Mouse (Mus musculus) forebrain, embryonic 13.5 days (tissue): ENCODE results near the gene Mau2. TPM values are rescaled to one million over a fixed set of nuclear protein-coding genes. Genes with fewer than 3 reads are reported as not detected.
"Not testable (repeated sequence)": the region's sequence is repeated elsewhere in the genome, so short reads cannot be mapped to it uniquely, and the experiment has no call there.

Experiments used
- ATAC-seq: fragments of 200-750 bp; cut with Nextera tagmentation; 2 replicates; pipeline ENCODE4 v1.8.0; 2017
- H3K27ac ChIP-seq: fragments of 300-500 bp; sonication (generic); 2 replicates; pipeline ENCODE4 v1.5.1; 2015; ENCODE audit warnings: inconsistent platforms, mild to moderate bottlenecking, moderate library complexity
- H3K27me3 ChIP-seq: fragments of 300-500 bp; sonication (generic); 2 replicates; pipeline ENCODE4 v1.6.1; 2015; ENCODE audit warnings: mild to moderate bottlenecking, inconsistent platforms
- H3K36me3 ChIP-seq: fragments of 300-500 bp; sonication (generic); 2 replicates; pipeline ENCODE4 v1.6.1; 2015; ENCODE audit warnings: mild to moderate bottlenecking, inconsistent platforms; ENCODE audit not compliant: poor library complexity, severe bottlenecking
- H3K4me1 ChIP-seq: fragments of 300-500 bp; sonication (generic); 2 replicates; pipeline ENCODE4 v1.6.1; 2015; ENCODE audit warnings: inconsistent platforms
- H3K4me2 ChIP-seq: fragments of 300-500 bp; sonication (generic); 2 replicates; pipeline ENCODE4 v1.6.1; 2015; ENCODE audit warnings: inconsistent platforms, mild to moderate bottlenecking, moderate library complexity
- H3K4me3 ChIP-seq: fragments of 300-500 bp; sonication (generic); 2 replicates; pipeline ENCODE4 v1.5.1; 2015; ENCODE audit warnings: mild to moderate bottlenecking, inconsistent platforms
- H3K9ac ChIP-seq: fragments of 300-500 bp; sonication (generic); 2 replicates; pipeline ENCODE4 v1.6.1; 2015; ENCODE audit warnings: mild to moderate bottlenecking, inconsistent platforms
- H3K9me3 ChIP-seq: fragments of 300-500 bp; sonication (generic); replicated peaks from 2 replicates; pipeline ENCODE4 v1.6.1; 2016; ENCODE audit warnings: inconsistent platforms
- WGBS: fragments of 180-500 bp; shearing (Covaris S2); methylation state at CpG from one replicate; pipeline ENCODE4 v1.1.7; 2015; 5-methylcytosine and 5-hydroxymethylcytosine counted together
- polyA plus RNA-seq: library from polyadenylated mRNA; unstranded; fragments of >200 nt; fragmentation: Nextera tagmentation; extraction: Ambion mirVana; gene quantifications from 2 replicates; pipeline ENCODE4 v1.2.1, GENCODE M21; 2015

Mau2 gene
- polyA plus RNA-seq, 1 experiment from 2014 or later, result 73.0 TPM

DNA sequence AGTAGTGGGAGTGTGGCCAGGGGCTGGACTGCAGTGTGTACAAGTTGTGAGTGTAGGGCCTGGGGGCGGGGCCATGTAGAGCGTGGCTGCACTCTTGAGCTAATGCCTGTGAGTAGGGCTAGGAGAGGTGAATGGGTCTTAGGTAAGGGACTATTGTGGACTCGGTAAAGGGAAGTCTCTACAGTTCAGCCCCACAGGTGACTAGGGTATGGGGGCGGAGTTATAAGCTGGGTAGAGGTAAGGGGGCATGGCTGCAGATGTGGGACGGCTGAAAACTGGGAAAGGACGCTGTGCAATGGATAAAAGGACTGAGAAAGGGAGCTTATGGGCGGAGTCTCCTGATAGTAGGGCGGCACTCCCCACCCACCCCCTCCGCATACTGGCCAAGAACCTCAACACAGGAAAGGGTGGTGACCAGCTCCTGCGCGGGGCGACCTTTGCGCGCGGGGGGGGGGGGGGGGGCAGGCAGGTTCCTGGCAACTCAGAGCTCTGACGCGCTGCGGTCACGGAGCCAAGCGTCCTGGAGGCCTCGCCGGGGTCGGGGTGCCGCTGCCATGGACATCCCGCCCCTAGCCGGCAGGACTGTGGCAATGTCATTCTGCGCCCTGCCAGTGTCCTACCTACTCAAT, 30.0 kb upstream of the Mau2 start, which contains the start of gene Tm6sf2:
Gene Tm6sf2 (plus strand): TSS at position 484 of the 629 bp plus-strand sequence.
- Histone ChIP-seq H3K27ac (no peak within 1 kb of the TSS), H3K4me3 (no peak within 1 kb of the TSS), H3K9ac (no peak within 1 kb of the TSS), H3K4me1 (no peaks in the 10 kb centered on the region), H3K27me3 (no peaks in the 10 kb centered on the region), H3K9me3 (no peaks in the 10 kb centered on the region), H3K4me2 (peak within 1 kb of the TSS; percentile 25; the same call in 1 of the 2 replicates), H3K36me3 (peaks cover 49% of the 10 kb centered on the region)
- peak; percentile 53; the same call in 1 of the 2 replicates for ATAC-seq
- WGBS, result 11% methylated on average over 21 of the region's 27 CpGs

DNA sequence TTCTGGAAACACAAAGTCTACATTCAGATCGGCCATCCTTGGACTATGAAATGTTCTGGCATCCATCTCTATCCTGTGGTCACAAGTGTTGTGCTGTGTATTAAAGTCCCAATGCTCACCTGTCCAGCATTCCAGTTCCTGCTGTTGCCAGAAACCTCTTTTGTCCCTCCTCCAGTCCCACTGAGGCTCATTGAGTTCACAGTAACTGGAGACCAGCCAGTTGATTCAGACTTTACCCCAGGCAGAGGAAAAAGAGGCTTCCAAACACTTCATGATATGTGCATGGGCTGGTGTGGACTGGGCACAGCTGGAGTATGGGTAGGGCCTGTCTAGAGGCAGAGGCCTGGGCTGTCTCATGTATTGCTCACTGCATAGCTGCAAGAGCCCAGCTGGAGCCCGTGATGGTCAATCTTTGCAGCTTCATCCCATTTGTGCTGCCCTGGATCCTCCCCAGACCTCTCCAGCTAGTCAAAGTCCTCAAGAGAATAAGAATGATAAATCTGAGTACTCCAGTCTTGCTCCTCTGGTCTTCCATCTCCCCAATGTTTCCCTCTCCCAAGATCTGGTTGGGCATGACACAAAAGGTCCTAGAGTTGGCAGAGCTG, 29.4 kb upstream of the Mau2 start:
- WGBS, result 94% methylated on average over 2 of the region's 2 CpGs
- Histone ChIP-seq H3K4me1 (no peaks in the 10 kb centered on the region), H3K9me3 (no peaks in the 10 kb centered on the region), H3K36me3 (peaks cover 54% of the 10 kb centered on the region), H3K4me3 (no peak overlapping the region), H3K4me2 (no peak overlapping the region), H3K9ac (no peak overlapping the region), H3K27me3 (no peaks in the 10 kb centered on the region), H3K27ac (no peak overlapping the region)
- ATAC-seq, result no peak

GRCm38 (mm10) chr8:70057721-70058120, 15.2 kb upstream of the Mau2 start:
- no peak overlapping the region for H3K4me3 ChIP-seq
- H3K36me3 ChIP-seq, result peaks cover 97% of the 10 kb centered on the region
- H3K4me1 ChIP-seq, result no peaks in the 10 kb centered on the region
- H3K9me3 ChIP-seq, result no peaks in the 10 kb centered on the region
- H3K9ac ChIP-seq, result no peak overlapping the region
- no peak overlapping the region for H3K4me2 ChIP-seq
- no peaks in the 10 kb centered on the region for H3K27me3 ChIP-seq
- ATAC-seq, result no peak
- H3K27ac ChIP-seq, result no peak overlapping the region
- 74% methylated on average over 1 of the region's 1 CpGs for WGBS

GRCm38 (mm10) chr8:70050434-70050833, 7.9 kb upstream of the Mau2 start:
- not testable (repeated sequence) for H3K4me1 ChIP-seq, H3K9ac ChIP-seq, H3K4me2 ChIP-seq, H3K9me3 ChIP-seq, H3K4me3 ChIP-seq, H3K27ac ChIP-seq, H3K27me3 ChIP-seq, ATAC-seq
- 91% methylated on average over 5 of the region's 5 CpGs for WGBS
- H3K36me3 ChIP-seq, result peaks cover 68% of the 10 kb centered on the region

DNA sequence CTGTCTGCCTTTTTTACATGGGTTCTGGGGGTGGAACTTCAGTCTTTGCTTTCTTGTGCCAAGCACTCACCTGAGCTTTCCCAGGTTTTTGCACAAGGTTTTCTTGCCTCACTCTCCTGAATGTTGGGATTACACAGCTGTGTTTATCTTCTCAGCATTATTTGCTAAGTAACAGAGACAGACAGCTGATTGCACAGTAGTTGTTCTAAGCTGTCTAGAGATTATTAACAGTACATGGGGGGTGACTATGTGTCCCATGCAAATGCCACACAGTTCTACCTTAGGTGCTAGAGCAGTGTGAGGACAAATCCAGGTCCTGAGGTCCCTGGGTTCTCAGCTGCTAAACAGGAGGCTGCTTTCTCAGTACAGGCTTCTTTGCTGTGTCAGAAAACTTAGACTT, 7.1 kb upstream of the Mau2 start:
- no peak overlapping the region for H3K4me3 ChIP-seq
- peaks cover 60% of the 10 kb centered on the region for H3K36me3 ChIP-seq
- ATAC-seq, result no peak
- H3K27ac ChIP-seq, result no peak overlapping the region
- no peaks in the 10 kb centered on the region for H3K4me1 ChIP-seq
- H3K27me3 ChIP-seq, result no peaks in the 10 kb centered on the region
- H3K9ac ChIP-seq, result no peak overlapping the region
- H3K9me3 ChIP-seq, result no peaks in the 10 kb centered on the region
- H3K4me2 ChIP-seq, result no peak overlapping the region

DNA sequence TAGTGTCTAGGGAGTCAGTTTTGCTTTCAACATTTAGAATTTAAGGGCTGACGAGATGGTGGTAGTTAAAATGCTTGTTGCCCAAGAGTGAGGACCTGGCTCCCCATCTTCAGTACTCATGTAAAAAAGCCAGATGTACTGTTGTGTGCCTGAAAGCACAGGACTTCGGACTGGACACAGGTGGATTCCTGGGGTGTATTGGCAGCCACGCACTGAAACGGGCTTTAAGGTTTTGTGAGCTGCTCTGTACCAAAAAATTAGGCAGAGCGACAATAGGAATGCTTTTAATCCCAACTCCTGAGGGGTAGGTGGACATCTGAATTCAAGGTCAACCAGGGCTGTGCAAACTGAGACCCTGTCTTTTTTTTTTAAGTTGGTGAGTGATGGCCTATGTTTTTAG, 1.5 kb upstream of the Mau2 start:
- Histone ChIP-seq H3K27ac (no peak overlapping the region), H3K4me1 (peaks cover 39% of the 10 kb centered on the region), H3K9me3 (no peaks in the 10 kb centered on the region), H3K36me3 (peaks cover 6% of the 10 kb centered on the region; the same call in 1 of the 2 replicates), H3K9ac (peak overlapping the region; percentile 94; the same call in 1 of the 2 replicates), H3K4me3 (peak overlapping the region; percentile 90), H3K4me2 (peak overlapping the region; percentile 86), H3K27me3 (no peaks in the 10 kb centered on the region)
- 91% methylated on average over 5 of the region's 5 CpGs for WGBS
- ATAC-seq, result no peak

- Histone ChIP-seq H3K27ac (peak overlapping the region; percentile 41; the same call in 1 of the 2 replicates), H3K4me1 (peaks cover 39% of the 10 kb centered on the region), H3K9ac (peak overlapping the region; percentile 94), H3K27me3 (no peaks in the 10 kb centered on the region), H3K9me3 (no peaks in the 10 kb centered on the region), H3K4me2 (peak overlapping the region; percentile 86), H3K36me3 (0 out of 2 replicates have a peak, but pooled peaks cover 6% of the 10 kb centered on the region), H3K4me3 (peak overlapping the region; percentile 90)
- WGBS, result 1% methylated on average over 47 of the region's 47 CpGs
- peak; percentile 23 for ATAC-seq
These were observed 518 bp downstream of the Mau2 start for GRCm38 (mm10) chr8:70041885-70042546.

DNA sequence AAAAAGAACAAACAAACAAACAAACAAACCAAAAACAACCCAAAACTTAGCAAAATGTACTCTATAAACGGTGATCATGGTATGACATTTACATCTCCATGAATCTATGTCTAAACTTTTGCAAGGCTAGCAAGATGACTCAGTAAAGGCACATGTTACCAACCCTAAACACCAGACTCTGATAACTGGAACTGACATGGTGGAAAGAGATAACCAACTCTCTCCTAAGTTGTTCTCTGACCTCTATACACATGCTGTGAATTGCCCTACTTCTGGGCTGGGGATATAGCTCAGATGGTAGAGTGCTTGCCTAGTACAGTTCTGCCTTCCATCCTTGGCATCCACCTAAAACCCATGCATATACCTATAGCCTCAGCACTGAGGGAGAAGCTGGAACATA, 4.5 kb downstream of the Mau2 start:
- WGBS, result 91% methylated on average over 1 of the region's 1 CpGs
- no peak overlapping the region for H3K9ac ChIP-seq
- no peaks in the 10 kb centered on the region for H3K27me3 ChIP-seq
- peaks cover 14% of the 10 kb centered on the region for H3K36me3 ChIP-seq
- H3K4me3 ChIP-seq, result no peak overlapping the region
- H3K4me2 ChIP-seq, result no peak overlapping the region
- H3K4me1 ChIP-seq, result peaks cover 25% of the 10 kb centered on the region
- ATAC-seq, result no peak
- H3K27ac ChIP-seq, result no peak overlapping the region
- no peaks in the 10 kb centered on the region for H3K9me3 ChIP-seq

DNA sequence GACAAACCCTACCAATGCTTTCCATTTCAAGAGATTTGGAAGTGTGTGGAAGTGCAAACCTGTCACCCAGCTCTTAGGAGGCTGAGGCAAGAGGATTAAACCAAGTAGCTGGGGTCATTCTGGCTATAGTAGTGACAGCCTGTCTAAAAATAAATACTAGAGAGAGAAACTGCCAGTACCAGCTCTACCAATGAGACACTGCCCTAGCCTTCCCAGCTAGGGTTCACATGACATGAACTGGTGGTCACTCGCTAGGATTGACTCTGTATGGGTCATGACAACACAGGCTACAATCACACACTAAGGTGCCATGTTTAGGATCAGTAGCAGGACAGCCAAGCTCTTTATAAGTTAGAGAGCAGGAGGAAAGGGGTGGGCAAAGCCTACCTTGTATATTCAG, 12.3 kb downstream of the Mau2 start:
- no peak overlapping the region for H3K27ac ChIP-seq
- no peaks in the 10 kb centered on the region for H3K4me1 ChIP-seq
- WGBS, result 96% methylated on average over 1 of the region's 1 CpGs
- peaks cover 77% of the 10 kb centered on the region for H3K36me3 ChIP-seq
- H3K27me3 ChIP-seq, result no peaks in the 10 kb centered on the region
- no peak for ATAC-seq
- no peak overlapping the region for H3K4me3 ChIP-seq
- no peaks in the 10 kb centered on the region for H3K9me3 ChIP-seq
- no peak overlapping the region for H3K4me2 ChIP-seq
- H3K9ac ChIP-seq, result no peak overlapping the region

DNA sequence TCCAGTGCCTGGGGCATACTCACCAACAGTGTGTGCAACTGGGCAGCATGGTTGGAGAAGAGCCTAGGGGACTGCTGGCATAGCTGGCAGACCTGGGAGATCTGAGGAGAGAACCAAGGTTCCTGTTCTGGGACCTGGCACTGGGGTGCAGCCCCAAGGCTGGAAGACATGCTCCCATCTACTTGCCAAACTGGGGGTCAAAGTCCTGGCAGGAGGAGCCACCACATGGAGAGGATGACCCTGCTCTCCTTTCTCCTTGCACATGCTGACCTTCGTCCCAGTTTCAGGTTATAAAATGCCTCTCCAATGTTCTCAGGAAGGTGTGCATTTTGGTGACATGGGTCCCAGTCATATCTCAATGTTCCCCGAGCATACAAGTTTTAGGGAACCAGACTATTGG, 16.4 kb downstream of the Mau2 start:
- Histone ChIP-seq H3K4me3 (no peak overlapping the region), H3K27ac (no peak overlapping the region), H3K27me3 (no peaks in the 10 kb centered on the region), H3K9me3 (no peaks in the 10 kb centered on the region), H3K9ac (no peak overlapping the region), H3K4me2 (no peak overlapping the region), H3K4me1 (no peaks in the 10 kb centered on the region), H3K36me3 (peaks cover 100% of the 10 kb centered on the region)
- no peak for ATAC-seq
- 88% methylated on average over 2 of the region's 2 CpGs for WGBS

DNA sequence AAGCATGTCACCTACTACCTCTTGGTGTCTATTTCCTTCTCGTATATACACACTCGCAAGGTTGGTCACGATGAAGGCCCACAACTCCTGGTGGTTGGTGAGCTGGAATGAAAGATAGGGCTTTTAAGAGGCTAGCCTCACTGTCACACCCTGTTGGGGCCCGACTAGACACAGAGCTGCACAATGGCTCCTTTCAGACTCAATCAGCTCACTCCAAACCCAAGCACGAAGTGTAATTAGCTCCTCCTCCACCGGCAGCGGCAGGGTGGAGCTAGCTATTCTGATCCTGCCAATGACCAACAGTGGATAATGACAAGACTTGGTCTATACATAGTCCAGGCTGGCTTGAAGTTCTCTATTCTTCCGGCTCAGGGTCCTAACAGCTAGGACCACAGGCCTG, 18.9 kb downstream of the Mau2 start:
- H3K36me3 ChIP-seq, result peaks cover 100% of the 10 kb centered on the region
- H3K4me3 ChIP-seq, result no peak overlapping the region
- H3K9ac ChIP-seq, result no peak overlapping the region
- WGBS, result 49% methylated on average over 8 of the region's 8 CpGs
- no peak overlapping the region for H3K4me2 ChIP-seq
- H3K9me3 ChIP-seq, result no peaks in the 10 kb centered on the region
- no peaks in the 10 kb centered on the region for H3K4me1 ChIP-seq
- no peaks in the 10 kb centered on the region for H3K27me3 ChIP-seq
- H3K27ac ChIP-seq, result no peak overlapping the region
- no peak for ATAC-seq

GRCm38 (mm10) chr8:70015017-70015416, 27.5 kb downstream of the Mau2 start:
- ATAC-seq, result no peak
- H3K4me2 ChIP-seq, result no peak overlapping the region
- no peaks in the 10 kb centered on the region for H3K4me1 ChIP-seq
- WGBS, result 77% methylated on average over 1 of the region's 1 CpGs
- no peak overlapping the region for H3K4me3 ChIP-seq
- H3K9me3 ChIP-seq, result no peaks in the 10 kb centered on the region
- H3K27me3 ChIP-seq, result no peaks in the 10 kb centered on the region
- no peak overlapping the region for H3K9ac ChIP-seq
- peaks cover 39% of the 10 kb centered on the region for H3K36me3 ChIP-seq
- no peak overlapping the region for H3K27ac ChIP-seq
